Mouse (Mus musculus): ENCODE results near the gene Invs.

DNA sequence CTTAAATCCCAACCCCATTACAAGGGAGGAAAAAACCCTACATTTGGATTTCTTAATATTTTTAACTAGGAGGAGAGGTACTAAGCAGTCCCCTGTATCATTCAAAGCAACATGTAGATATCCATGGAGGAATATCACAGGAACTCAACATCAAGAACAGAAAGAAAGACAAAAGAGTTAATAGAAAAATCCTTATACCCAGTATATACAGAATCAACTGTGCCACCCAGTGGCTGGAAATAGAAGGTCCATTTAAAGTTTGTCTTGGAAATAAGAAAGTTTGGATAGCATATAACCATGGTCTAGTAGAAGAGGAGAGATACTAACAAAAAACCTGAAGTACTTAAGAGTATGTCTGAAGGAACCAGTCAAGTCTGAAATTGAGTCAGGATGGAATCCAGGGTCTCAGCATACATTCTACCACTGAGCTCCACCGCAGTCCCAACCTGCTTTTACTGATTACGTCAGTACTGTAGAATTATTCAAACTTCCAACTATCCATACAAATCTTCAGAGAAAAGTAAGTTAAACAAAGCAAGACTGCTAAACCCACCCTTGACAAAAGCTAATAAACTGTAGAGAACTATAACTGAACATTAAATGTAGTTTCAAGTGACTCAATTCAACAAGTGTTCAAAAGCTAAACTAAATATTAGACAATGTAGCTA, 174.7 kb downstream of the Invs start:
- TF ChIP-seq CTCF (IDR thresholded peaks at IDR 0.05; ENCODE audit: control insufficient read depth, insufficient read depth, insufficient read length) (no peak), USF1 (IDR thresholded peaks at IDR 0.05; ENCODE audit: low read depth) (no peak), CEBPB (IDR thresholded peaks at IDR 0.05; ENCODE audit: low read depth) (no peak)

Data from C2C12 (cell line).